Mouse (Mus musculus) forebrain, embryonic 10.5 days (tissue): ENCODE measurements at regions not wholly inside any gene's neighbourhood (a gene's known extent, or its start where the extent isn't known, plus 50 kb on each side); places are given as distances from the start of the nearest gene placed in this dataset.

Experiments
- DNase-seq: peaks from one replicate; pipeline ENCODE4 v3.0.0-alpha.2; 2017; ENCODE audit warnings: low spot score; ENCODE audit errors: extremely low spot score
- H3K27ac ChIP-seq: fragments of 300-500 bp; sonication (generic); 2 replicates; pipeline ENCODE4 v1.5.1; 2016; ENCODE audit warnings: mild to moderate bottlenecking
- H3K27me3 ChIP-seq: fragments of 300-500 bp; sonication (generic); 2 replicates; pipeline ENCODE4 v1.6.1; 2016; ENCODE audit warnings: mild to moderate bottlenecking; ENCODE audit not compliant: poor library complexity, severe bottlenecking
- H3K36me3 ChIP-seq: fragments of 300-500 bp; sonication (generic); replicated peaks from 2 replicates; pipeline ENCODE4 v1.6.1; 2016; ENCODE audit warnings: mild to moderate bottlenecking, moderate library complexity
- H3K4me1 ChIP-seq: fragments of 300-500 bp; sonication (generic); 2 replicates; pipeline ENCODE4 v1.6.1; 2016
- H3K4me3 ChIP-seq: fragments of 300-500 bp; sonication (generic); 2 replicates; pipeline ENCODE4 v1.5.1; 2016; ENCODE audit warnings: mild to moderate bottlenecking, moderate library complexity
- H3K9me3 ChIP-seq: fragments of 300-500 bp; sonication (generic); 2 replicates; pipeline ENCODE4 v1.6.1; 2016; ENCODE audit warnings: mild to moderate bottlenecking, moderate library complexity
- WGBS: fragments of 180-500 bp; shearing (Covaris S2); methylation state at CpG from one replicate; pipeline ENCODE4 v1.1.7; 2016; 5-methylcytosine and 5-hydroxymethylcytosine counted together

- Histone ChIP-seq H3K9me3 (peaks cover 6% of the 10 kb centered on the region; the same call in 1 of the 2 replicates), H3K27ac (no peak overlapping the region), H3K4me1 (peaks cover 18% of the 10 kb centered on the region), H3K4me3 (no peak overlapping the region), H3K36me3 (no peaks in the 10 kb centered on the region), H3K27me3 (no peaks in the 10 kb centered on the region)
- WGBS = 65% methylated on average over 3 of the region's 3 CpGs
- no peak for DNase-seq
These were observed 98.9 kb downstream of the Mab21l3 start for GRCm38 (mm10) chr3:101749841-101750240.

- no peaks in the 10 kb centered on the region for H3K36me3 ChIP-seq
- no peak for DNase-seq
- no peaks in the 10 kb centered on the region for H3K27me3 ChIP-seq
- peaks cover 6% of the 10 kb centered on the region; the same call in 1 of the 2 replicates for H3K9me3 ChIP-seq
- peaks cover 18% of the 10 kb centered on the region for H3K4me1 ChIP-seq
- 69% methylated on average over 3 of the region's 3 CpGs for WGBS
- no peak overlapping the region for H3K27ac ChIP-seq
- H3K4me3 ChIP-seq = no peak overlapping the region
These were observed 99.6 kb downstream of the Mab21l3 start for GRCm38 (mm10) chr3:101749031-101749632.

- no peak for DNase-seq
- H3K27me3 ChIP-seq = no peaks in the 10 kb centered on the region
These were observed 100.6 kb downstream of the Mab21l3 start for GRCm38 (mm10) chr3:101748186-101748585.

GRCm38 (mm10) chr3:101740906-101741305 is 107.9 kb downstream of the Mab21l3 start:
- Histone ChIP-seq H3K9me3 (no peaks in the 10 kb centered on the region), H3K27ac (no peak overlapping the region), H3K4me1 (no peaks in the 10 kb centered on the region), H3K36me3 (no peaks in the 10 kb centered on the region), H3K27me3 (no peaks in the 10 kb centered on the region), H3K4me3 (no peak overlapping the region)
- no peak for DNase-seq
- WGBS = 94% methylated on average over 4 of the region's 4 CpGs

More at GRCm38 (mm10) chr3:101748186-101748585, 100.6 kb downstream of the Mab21l3 start:
- Histone ChIP-seq H3K4me1 (peaks cover 18% of the 10 kb centered on the region), H3K36me3 (no peaks in the 10 kb centered on the region), H3K4me3 (no peak overlapping the region), H3K9me3 (no peaks in the 10 kb centered on the region), H3K27ac (no peak overlapping the region)
- 63% methylated on average over 4 of the region's 4 CpGs for WGBS

GRCm38 (mm10) chr3:101737197-101737596 is 111.6 kb downstream of the Mab21l3 start:
- Histone ChIP-seq H3K4me3 (no peak overlapping the region), H3K9me3 (peaks cover 10% of the 10 kb centered on the region; the same call in 1 of the 2 replicates), H3K36me3 (no peaks in the 10 kb centered on the region), H3K27me3 (no peaks in the 10 kb centered on the region), H3K4me1 (no peaks in the 10 kb centered on the region), H3K27ac (no peak overlapping the region)
- DNase-seq = no peak
- 93% methylated on average over 6 of the region's 6 CpGs for WGBS

- H3K9me3 ChIP-seq = peaks cover 10% of the 10 kb centered on the region; the same call in 1 of the 2 replicates
- no peak overlapping the region for H3K27ac ChIP-seq
- no peaks in the 10 kb centered on the region for H3K27me3 ChIP-seq
- WGBS = 86% methylated on average over 3 of the region's 3 CpGs
- no peak for DNase-seq
- H3K4me3 ChIP-seq = no peak overlapping the region
- H3K36me3 ChIP-seq = no peaks in the 10 kb centered on the region
- H3K4me1 ChIP-seq = no peaks in the 10 kb centered on the region
These were observed 119.7 kb downstream of the Mab21l3 start for GRCm38 (mm10) chr3:101729044-101729443.

- no peak overlapping the region for H3K27ac ChIP-seq
- 48% methylated on average over 6 of the region's 6 CpGs for WGBS
- H3K27me3 ChIP-seq = no peaks in the 10 kb centered on the region
- no peaks in the 10 kb centered on the region for H3K36me3 ChIP-seq
- H3K9me3 ChIP-seq = no peaks in the 10 kb centered on the region
- H3K4me1 ChIP-seq = 0 out of 2 replicates have a peak, but pooled peaks cover 2% of the 10 kb centered on the region
- DNase-seq = no peak
- H3K4me3 ChIP-seq = no peak overlapping the region
These were observed 118.4 kb upstream of the Atp1a1 start for GRCm38 (mm10) chr3:101722926-101723325.

- 0 out of 2 replicates have a peak, but pooled peaks cover 2% of the 10 kb centered on the region for H3K4me1 ChIP-seq
- no peak overlapping the region for H3K27ac ChIP-seq
- no peaks in the 10 kb centered on the region for H3K36me3 ChIP-seq
- DNase-seq = no peak
- WGBS = 91% methylated on average over 4 of the region's 4 CpGs
- H3K9me3 ChIP-seq = no peaks in the 10 kb centered on the region
- H3K27me3 ChIP-seq = no peaks in the 10 kb centered on the region
- H3K4me3 ChIP-seq = no peak overlapping the region
These were observed 117.5 kb upstream of the Atp1a1 start for GRCm38 (mm10) chr3:101722001-101722400.

GRCm38 (mm10) chr3:101715416-101715815 is 110.9 kb upstream of the Atp1a1 start:
- DNase-seq = no peak
- peaks cover 42% of the 10 kb centered on the region for H3K4me1 ChIP-seq
- H3K4me3 ChIP-seq = no peak overlapping the region

GRCm38 (mm10) chr3:101714810-101715209 is 110.3 kb upstream of the Atp1a1 start:
- H3K9me3 ChIP-seq = no peaks in the 10 kb centered on the region
- no peak overlapping the region for H3K27ac ChIP-seq
- no peaks in the 10 kb centered on the region for H3K36me3 ChIP-seq
- H3K4me3 ChIP-seq = no peak overlapping the region
- peaks cover 42% of the 10 kb centered on the region for H3K4me1 ChIP-seq
- H3K27me3 ChIP-seq = peaks cover 10% of the 10 kb centered on the region
- WGBS = 81% methylated on average over 5 of the region's 5 CpGs
- no peak for DNase-seq

More at GRCm38 (mm10) chr3:101715416-101715815, 110.9 kb upstream of the Atp1a1 start:
- H3K9me3 ChIP-seq = no peaks in the 10 kb centered on the region
- no peaks in the 10 kb centered on the region for H3K36me3 ChIP-seq
- H3K27ac ChIP-seq = no peak overlapping the region
- peaks cover 10% of the 10 kb centered on the region for H3K27me3 ChIP-seq

GRCm38 (mm10) chr3:101713669-101714068 is 109.2 kb upstream of the Atp1a1 start:
- Histone ChIP-seq H3K9me3 (no peaks in the 10 kb centered on the region), H3K36me3 (no peaks in the 10 kb centered on the region), H3K4me1 (peaks cover 51% of the 10 kb centered on the region), H3K4me3 (no peak overlapping the region), H3K27ac (no peak overlapping the region), H3K27me3 (peaks cover 10% of the 10 kb centered on the region)
- no peak for DNase-seq
- WGBS = 78% methylated on average over 11 of the region's 11 CpGs

GRCm38 (mm10) chr3:101713138-101713638 is 108.7 kb upstream of the Atp1a1 start:
- peaks cover 10% of the 10 kb centered on the region for H3K27me3 ChIP-seq
- no peak for DNase-seq
- H3K27ac ChIP-seq = peak overlapping the region; percentile 67
- no peak overlapping the region for H3K4me3 ChIP-seq
- peaks cover 52% of the 10 kb centered on the region for H3K4me1 ChIP-seq
- 28% methylated on average over 11 of the region's 11 CpGs for WGBS
- no peaks in the 10 kb centered on the region for H3K9me3 ChIP-seq
- no peaks in the 10 kb centered on the region for H3K36me3 ChIP-seq

GRCm38 (mm10) chr3:101712666-101713065 is 108.2 kb upstream of the Atp1a1 start:
- peaks cover 10% of the 10 kb centered on the region for H3K27me3 ChIP-seq
- H3K4me1 ChIP-seq = peaks cover 52% of the 10 kb centered on the region
- no peaks in the 10 kb centered on the region for H3K9me3 ChIP-seq
- H3K27ac ChIP-seq = peak overlapping the region; percentile 67; the same call in 1 of the 2 replicates
- H3K4me3 ChIP-seq = no peak overlapping the region
- WGBS = 73% methylated on average over 14 of the region's 14 CpGs
- no peak for DNase-seq
- H3K36me3 ChIP-seq = no peaks in the 10 kb centered on the region
